Mouse (Mus musculus) megakaryocyte, embryonic 14.5 days (primary cell): ENCODE data around the gene Ccdc141. TPM values are rescaled to one million over a fixed set of nuclear protein-coding genes. Genes with fewer than 3 reads are reported as not detected.

Source experiments
- H3K27me3 ChIP-seq: replicated peaks from 2 replicates; pipeline ENCODE3; 2012; ENCODE audit warnings: inconsistent platforms
- H3K36me3 ChIP-seq: replicated peaks from 2 replicates; pipeline ENCODE3; 2012; ENCODE audit warnings: low read length, inconsistent platforms, mixed read lengths
- H3K4me1 ChIP-seq: 2 replicates; pipeline ENCODE4 v1.6.1; 2012; ENCODE audit warnings: inconsistent platforms
- H3K4me3 ChIP-seq: replicated peaks from 2 replicates; pipeline ENCODE3; 2012; ENCODE audit warnings: moderate library complexity, mild to moderate bottlenecking, inconsistent platforms
- H3K9me3 ChIP-seq: 2 replicates; pipeline ENCODE4 v1.6.1; 2012; ENCODE audit warnings: inconsistent platforms
- FLI1 ChIP-seq: IDR thresholded peaks from 2 replicates; pipeline ENCODE4 v1.6.1; 2012; ENCODE audit warnings: low read length, inconsistent platforms, mixed read lengths
- GATA1 ChIP-seq: IDR thresholded peaks from 3 replicates; pipeline ENCODE4 v1.6.1; 2012; ENCODE audit warnings: mixed read lengths, low read length, inconsistent platforms, borderline replicate concordance
- polyA plus RNA-seq: library from polyadenylated mRNA; stranded (reverse); fragments of >175 nt; gene quantifications from 2 replicates; pipeline ENCODE4 v1.2.3, GENCODE M21; 2012; ENCODE audit warnings: low replicate concordance; ENCODE audit not compliant: insufficient read depth

Gene Ccdc141
- polyA plus RNA-seq, 1 experiment, result 0.19 TPM

DNA sequence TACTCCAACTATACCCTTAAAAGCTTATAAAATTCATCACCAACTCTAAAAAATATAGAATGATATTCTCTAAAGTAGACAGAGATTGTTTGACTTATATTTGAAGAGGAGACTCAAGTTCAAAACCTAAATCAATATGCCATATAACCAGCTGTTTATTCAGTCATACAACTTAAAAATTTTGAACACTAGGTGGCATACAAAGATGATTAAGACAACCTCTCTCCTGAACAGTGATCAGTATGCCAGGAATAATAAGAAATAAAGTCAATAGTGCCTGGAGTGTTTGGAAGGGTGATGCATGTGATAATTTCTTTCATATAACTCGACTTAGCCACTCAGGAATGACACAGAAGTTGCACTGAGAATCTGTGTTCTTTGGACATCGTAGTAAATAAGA, 89.3 kb downstream of the Ccdc141 start:
- TF ChIP-seq GATA1 (no peak), FLI1 (no peak)
- no peaks in the 10 kb centered on the region for H3K4me1 ChIP-seq

DNA sequence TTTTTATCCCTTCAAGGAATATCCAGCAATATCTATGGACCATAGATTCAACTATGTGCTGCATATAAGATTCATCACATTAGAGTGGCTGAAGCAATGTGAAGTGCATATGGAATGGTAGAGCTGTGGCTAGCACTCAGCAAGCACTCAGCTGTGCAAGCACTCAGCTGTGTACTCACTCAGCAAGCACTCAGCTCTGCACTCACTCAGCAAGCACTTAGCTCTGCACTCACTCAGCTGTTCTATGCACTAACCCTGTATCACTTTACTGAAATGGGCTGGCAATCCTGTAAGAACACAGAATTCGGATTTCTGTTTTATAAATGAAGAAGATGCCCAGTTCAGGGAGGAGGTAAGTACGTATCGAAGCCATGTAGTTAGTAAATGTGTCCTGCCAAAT, 89.8 kb downstream of the Ccdc141 start:
- Histone ChIP-seq H3K27me3 (no peaks in the 10 kb centered on the region), H3K4me1 (no peaks in the 10 kb centered on the region), H3K36me3 (no peaks in the 10 kb centered on the region), H3K9me3 (peaks cover 12% of the 10 kb centered on the region), H3K4me3 (peak overlapping the region; percentile 29)
- TF ChIP-seq FLI1 (no peak), GATA1 (no peak)

More for the DNA sequence above, 89.3 kb downstream of the Ccdc141 start:
- Histone ChIP-seq H3K27me3 (no peaks in the 10 kb centered on the region), H3K36me3 (no peaks in the 10 kb centered on the region), H3K4me3 (no peak overlapping the region), H3K9me3 (peaks cover 12% of the 10 kb centered on the region)

DNA sequence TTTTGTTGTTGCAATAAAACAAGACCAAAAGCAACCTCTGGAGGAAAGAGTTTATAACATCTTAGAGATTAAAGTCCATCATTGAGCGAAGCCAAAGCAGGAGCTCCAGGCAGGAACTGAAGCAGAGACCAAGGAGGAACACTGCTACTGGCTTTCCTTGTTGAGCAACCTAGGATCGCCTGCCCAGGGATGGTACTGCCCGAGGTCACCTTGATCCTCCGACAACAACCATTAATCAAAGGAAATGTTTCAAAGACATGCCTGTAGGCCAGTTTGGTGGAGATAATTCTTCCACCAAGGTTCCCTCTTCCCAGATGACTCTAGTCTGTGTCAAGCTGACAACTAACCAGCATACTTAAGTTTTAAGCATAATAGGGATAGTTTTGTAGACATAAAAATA, 91.7 kb downstream of the Ccdc141 start:
- H3K9me3 ChIP-seq, result peaks cover 16% of the 10 kb centered on the region
- no peaks in the 10 kb centered on the region for H3K36me3 ChIP-seq
- H3K27me3 ChIP-seq, result no peaks in the 10 kb centered on the region
- TF ChIP-seq GATA1, result no peak
- no peak for TF ChIP-seq FLI1
- H3K4me3 ChIP-seq, result no peak overlapping the region
- no peaks in the 10 kb centered on the region for H3K4me1 ChIP-seq

- TF ChIP-seq FLI1 (no peak), GATA1 (no peak)
- H3K9me3 ChIP-seq, result peaks cover 16% of the 10 kb centered on the region
Measured at GRCm38 (mm10) chr2:77074373-77074772, 96.1 kb downstream of the Ccdc141 start.

DNA sequence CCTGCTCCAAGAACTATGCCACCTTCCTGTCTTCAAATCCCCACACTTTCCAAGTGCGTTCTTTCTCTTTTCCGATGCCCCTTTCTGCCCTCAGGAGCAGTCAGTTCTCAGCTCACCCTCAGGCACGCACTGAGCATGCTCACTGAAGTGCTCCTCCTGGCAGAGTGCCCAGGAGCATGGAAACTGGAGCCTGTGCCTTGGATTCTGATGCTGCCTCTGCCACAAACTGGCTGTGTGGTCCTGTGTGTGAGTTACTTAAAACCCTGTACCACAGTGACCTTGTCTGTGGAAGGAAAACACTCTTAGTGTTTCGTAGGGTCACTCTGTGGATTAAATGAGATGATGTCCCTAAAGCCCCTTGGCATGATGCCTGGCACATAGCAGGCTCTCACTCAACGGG, 96.5 kb downstream of the Ccdc141 start:
- Histone ChIP-seq H3K27me3 (no peaks in the 10 kb centered on the region), H3K36me3 (no peaks in the 10 kb centered on the region), H3K4me1 (no peaks in the 10 kb centered on the region), H3K4me3 (no peak overlapping the region), H3K9me3 (peaks cover 16% of the 10 kb centered on the region)
- no peak for TF ChIP-seq FLI1
- TF ChIP-seq GATA1, result no peak

More at GRCm38 (mm10) chr2:77074373-77074772, 96.1 kb downstream of the Ccdc141 start:
- no peaks in the 10 kb centered on the region for H3K4me1 ChIP-seq
- H3K4me3 ChIP-seq, result no peak overlapping the region
- no peaks in the 10 kb centered on the region for H3K27me3 ChIP-seq
- H3K36me3 ChIP-seq, result no peaks in the 10 kb centered on the region

DNA sequence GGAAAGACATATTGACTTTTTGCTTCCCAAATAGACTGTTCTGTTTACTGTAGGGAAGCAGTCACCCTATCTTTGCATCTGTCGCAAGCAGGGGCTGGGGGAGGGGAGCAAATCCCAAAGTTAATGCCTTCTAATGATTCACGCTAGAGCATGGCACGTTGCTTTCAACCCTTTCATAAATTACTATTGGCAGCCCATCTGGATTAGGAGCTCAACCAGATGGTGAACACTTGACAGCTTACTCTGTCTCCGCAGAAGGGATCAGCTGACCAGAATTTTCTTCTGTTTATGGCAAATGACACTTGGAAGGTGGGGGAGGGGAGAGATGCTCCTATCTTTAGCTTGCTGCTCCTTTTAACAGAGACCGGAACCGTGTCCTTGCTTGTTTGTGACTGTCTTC, 105.1 kb downstream of the Ccdc141 start:
- Histone ChIP-seq H3K9me3 (peaks cover 20% of the 10 kb centered on the region; the same call in 1 of the 2 replicates), H3K27me3 (no peaks in the 10 kb centered on the region), H3K36me3 (no peaks in the 10 kb centered on the region), H3K4me3 (no peak overlapping the region), H3K4me1 (no peaks in the 10 kb centered on the region)
- no peak for TF ChIP-seq GATA1
- TF ChIP-seq FLI1, result no peak

- Histone ChIP-seq H3K4me1 (no peaks in the 10 kb centered on the region), H3K27me3 (no peaks in the 10 kb centered on the region), H3K9me3 (peaks cover 13% of the 10 kb centered on the region; the same call in 1 of the 2 replicates), H3K4me3 (no peak overlapping the region), H3K36me3 (no peaks in the 10 kb centered on the region)
- no peak for TF ChIP-seq GATA1
- TF ChIP-seq FLI1, result no peak
Measured at GRCm38 (mm10) chr2:77061871-77062270, 108.6 kb downstream of the Ccdc141 start.

- no peak for TF ChIP-seq FLI1
- no peaks in the 10 kb centered on the region for H3K27me3 ChIP-seq
- H3K4me1 ChIP-seq, result no peaks in the 10 kb centered on the region
- H3K9me3 ChIP-seq, result 0 out of 2 replicates have a peak, but pooled peaks cover 5% of the 10 kb centered on the region
- H3K36me3 ChIP-seq, result no peaks in the 10 kb centered on the region
- no peak overlapping the region for H3K4me3 ChIP-seq
Measured at GRCm38 (mm10) chr2:77059596-77059995, 110.8 kb downstream of the Ccdc141 start.

DNA sequence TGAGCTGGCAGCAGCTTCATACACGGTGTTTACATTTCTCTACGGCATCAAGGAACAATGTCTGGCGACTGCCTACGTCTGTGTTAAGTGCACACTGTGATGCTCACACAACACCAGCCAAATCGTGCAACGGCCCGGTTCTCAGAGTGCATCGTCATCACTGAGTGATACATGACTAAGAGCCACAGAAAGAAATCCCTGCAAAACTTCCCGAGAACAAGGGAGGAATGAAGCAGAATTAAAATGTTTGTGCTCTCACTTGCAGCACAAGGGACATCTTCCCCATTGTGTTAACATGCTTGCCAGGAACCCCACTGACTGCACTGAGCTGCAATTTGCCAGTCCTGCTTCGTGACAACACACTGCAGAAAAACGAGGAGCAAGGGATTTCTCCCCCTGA, 114.1 kb downstream of the Ccdc141 start:
- Histone ChIP-seq H3K36me3 (no peaks in the 10 kb centered on the region), H3K4me3 (no peak overlapping the region), H3K9me3 (peaks cover 11% of the 10 kb centered on the region; the same call in 1 of the 2 replicates), H3K4me1 (no peaks in the 10 kb centered on the region), H3K27me3 (no peaks in the 10 kb centered on the region)
- TF ChIP-seq GATA1 (no peak), FLI1 (no peak)

GRCm38 (mm10) chr2:77042912-77043311, 127.5 kb downstream of the Ccdc141 start:
- H3K36me3 ChIP-seq, result no peaks in the 10 kb centered on the region
- H3K4me1 ChIP-seq, result no peaks in the 10 kb centered on the region
- TF ChIP-seq GATA1, result no peak
- TF ChIP-seq FLI1, result no peak
- H3K4me3 ChIP-seq, result no peak overlapping the region
- peaks cover 16% of the 10 kb centered on the region for H3K9me3 ChIP-seq
- H3K27me3 ChIP-seq, result no peaks in the 10 kb centered on the region

GRCm38 (mm10) chr2:77039683-77040082, 130.8 kb downstream of the Ccdc141 start:
- Histone ChIP-seq H3K36me3 (no peaks in the 10 kb centered on the region), H3K9me3 (peaks cover 26% of the 10 kb centered on the region), H3K27me3 (no peaks in the 10 kb centered on the region), H3K4me1 (no peaks in the 10 kb centered on the region), H3K4me3 (no peak overlapping the region)
- TF ChIP-seq GATA1 (no peak), FLI1 (no peak)
